Mouse (Mus musculus) layer of hippocampus, postnatal 36 days (tissue): ENCODE measurements at regions not wholly inside any gene's neighbourhood (a gene's known extent, or its start where the extent isn't known, plus 50 kb on each side); places are given as distances from the start of the nearest gene placed in this dataset.

Experiments used
- DNase-seq, 2 experiments: peaks; one replicate each; pipeline ENCODE4 v3.0.0; 2022

DNA sequence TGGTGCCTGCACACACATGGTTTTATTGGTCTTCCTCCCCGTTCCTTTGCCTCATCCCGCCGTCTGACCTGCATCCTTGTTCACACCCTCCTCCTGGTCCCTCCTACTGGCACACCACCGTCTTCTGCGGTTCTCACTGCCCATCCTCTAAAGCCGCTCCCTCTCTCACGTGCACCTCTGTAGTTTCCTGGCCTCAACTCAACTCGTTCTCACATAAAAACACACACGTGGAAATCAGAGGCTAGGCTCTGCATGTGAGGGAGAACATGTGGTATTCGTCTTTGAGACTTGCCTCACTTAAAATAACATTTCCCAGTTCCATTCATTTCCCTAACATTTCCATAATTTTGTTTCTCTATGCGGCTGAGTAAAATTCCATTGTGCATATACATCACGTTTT is 69.5 kb downstream of the Aldh8a1 start:
- DNase-seq: no peak

DNA sequence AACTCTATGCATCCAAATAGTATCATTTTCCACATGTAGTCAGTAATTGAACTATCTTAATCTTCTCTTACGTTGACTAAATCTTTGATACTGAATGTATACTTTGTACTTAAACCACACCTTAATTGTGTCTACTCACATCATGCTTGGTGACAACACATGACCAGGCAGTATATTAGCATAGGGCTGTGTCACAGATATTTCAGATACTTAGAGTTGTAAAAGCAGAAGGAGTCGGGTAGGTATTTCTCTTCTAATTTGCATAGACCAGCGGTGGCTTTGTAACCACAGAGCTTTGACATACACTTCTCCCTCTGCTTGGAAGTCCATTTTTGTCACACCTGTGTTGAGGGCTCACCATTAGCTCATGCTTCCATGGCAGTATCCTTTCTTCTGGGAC is 71.0 kb downstream of the Aldh8a1 start:
- DNase-seq: no peak

DNA sequence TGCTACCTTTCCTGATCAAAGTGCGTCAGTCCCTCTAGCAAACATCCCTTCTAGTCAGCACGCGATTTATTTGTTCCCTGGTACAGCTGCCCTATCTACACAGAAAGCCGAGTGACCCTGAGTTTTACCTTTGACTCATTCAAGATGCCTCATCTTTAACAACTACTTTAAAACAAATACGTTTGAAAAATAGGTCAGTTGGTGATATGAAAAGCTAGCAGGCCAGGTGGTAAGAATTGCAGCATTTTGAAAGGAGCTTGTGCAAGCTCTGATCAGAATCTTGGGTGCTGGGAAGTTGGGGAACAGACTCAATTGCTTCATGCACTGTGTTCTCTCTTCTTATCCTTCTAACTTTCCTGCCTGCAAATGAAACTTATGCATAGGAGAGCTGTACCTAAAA is 71.9 kb downstream of the Aldh8a1 start:
- no peak for DNase-seq

DNA sequence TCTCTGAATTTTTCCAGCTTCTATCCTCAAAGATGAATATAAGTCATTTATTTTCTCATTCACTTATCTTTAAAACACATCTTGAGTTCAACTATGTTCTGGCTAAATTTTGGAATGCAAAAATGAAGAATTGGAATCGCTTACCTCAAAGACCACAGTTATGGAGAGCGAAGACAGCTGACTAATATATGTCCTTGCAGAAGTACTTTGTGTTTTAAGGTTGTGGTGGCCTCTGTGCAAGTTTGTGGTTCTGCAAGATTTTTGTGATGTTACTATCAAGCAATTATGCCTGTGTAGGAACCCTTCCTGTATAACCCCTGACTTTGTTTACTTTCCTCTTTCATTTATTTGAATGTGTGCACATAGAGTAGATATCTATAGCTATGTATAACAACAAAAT is 75.5 kb downstream of the Aldh8a1 start:
- DNase-seq: no peak

DNA sequence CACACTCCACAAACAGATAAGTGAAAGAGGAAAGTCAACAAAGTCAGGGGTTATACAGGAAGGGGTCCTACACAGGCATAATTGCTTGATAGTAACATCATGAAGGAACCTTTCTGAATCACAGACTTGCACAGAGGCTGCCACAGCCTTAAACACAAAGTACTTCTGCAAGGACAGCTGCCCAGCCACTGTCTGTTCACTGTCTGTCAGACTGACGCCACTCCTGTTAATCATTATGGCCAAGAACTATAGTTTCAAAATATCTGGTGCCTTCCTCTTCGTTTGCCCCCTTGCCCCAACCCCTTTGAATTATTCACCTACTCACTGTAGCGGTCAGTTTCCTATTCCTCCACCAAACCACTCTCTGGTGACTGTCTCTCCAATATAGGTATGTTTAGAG is 76.4 kb downstream of the Aldh8a1 start:
- DNase-seq: no peak

DNA sequence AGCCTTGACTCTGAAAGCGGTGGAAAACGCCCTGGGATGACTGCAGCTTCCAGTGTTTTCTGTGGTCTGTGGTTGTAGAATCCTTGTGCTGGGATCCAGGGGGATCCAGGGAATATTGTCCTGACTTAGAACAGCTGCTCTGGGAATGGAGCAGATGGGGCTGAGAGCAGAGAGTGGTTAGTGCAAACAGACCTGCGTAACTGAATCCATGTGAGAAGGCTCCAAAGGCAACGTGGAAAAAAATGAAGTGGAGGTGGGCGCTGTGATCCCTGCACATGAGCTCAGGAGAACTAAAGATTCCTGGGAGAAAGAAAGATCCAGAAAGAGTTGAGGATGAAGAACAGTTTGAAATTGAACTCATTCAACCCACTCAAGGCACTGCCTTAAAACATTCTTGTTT is 77.1 kb downstream of the Aldh8a1 start:
- no peak for DNase-seq

DNA sequence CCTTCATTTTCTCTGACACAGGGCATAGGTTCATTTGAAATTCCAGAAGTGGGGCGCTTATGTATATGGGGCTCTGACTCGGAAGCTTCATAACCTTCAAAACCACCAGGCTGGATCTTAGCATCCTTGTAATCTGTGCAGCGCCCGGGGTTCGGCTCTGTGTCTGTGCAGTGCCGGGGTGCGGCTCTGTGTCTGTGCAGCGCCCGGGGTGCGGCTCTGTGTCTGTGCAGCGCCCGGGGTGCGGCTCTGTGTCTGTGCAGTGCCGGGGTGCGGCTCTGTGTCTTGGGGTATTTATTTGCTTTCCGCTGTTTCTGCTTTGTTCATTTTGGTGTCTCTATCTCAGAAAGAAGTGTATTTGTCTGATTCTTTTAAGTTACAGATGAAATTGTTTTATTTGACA is 77.7 kb downstream of the Aldh8a1 start:
- no peak for DNase-seq

DNA sequence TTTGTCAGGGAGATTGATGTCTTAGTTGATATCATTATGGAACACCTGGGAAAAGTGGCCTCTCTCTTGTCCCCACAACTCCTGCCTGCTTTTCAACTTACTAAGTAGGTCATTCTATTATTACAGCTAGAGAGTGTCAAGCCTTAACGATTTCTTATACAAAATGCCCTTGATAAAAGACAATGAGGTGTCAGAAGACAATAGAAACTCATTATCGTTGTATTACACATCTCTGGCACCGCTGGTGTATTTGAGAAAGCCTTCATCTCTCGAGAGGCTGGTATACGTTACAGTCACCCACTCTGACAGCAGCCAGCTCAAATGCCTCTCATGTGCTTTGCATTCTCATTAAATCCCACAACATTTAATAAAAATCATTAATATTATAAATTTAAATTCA is 78.8 kb downstream of the Aldh8a1 start:
- no peak for DNase-seq

DNA sequence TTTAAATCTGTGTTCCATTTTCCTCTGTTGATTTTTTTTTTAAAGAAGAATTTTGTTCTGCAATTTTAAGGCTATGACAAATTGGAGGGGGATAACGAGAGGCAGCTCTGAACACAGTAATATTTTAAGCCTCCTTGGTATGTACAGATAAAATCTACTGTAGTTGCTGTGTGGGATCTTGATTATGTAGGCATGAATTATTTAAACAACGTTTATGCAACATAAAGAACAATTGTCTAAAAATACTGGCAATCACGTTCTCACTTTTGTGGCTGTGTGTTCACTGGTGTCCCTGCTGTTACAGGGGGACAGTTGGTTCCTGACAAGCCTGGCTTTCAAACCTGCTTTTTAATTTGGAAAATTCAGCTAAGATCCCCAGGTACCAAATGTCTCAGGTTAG is 79.3 kb downstream of the Aldh8a1 start:
- DNase-seq: no peak

DNA sequence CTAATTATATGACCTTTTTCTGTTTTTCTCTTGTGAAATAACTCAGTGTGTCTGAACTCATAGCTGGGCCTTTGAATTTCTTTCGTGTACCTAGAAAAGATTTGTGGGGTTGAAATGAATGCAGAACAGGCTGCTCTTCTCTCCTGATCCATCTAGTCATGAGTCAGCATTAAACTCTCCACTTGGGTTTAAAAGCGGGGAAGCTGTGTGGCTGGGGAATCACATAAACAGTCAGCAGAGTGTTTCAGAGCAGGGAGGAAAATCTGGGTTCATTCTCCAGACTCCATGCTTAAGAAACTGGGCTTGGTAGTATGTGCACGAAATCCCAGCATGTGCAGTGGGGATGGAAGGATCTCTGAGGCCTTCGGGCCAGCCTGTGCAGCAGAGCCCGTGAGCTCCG is 79.9 kb downstream of the Aldh8a1 start:
- DNase-seq: no peak

DNA sequence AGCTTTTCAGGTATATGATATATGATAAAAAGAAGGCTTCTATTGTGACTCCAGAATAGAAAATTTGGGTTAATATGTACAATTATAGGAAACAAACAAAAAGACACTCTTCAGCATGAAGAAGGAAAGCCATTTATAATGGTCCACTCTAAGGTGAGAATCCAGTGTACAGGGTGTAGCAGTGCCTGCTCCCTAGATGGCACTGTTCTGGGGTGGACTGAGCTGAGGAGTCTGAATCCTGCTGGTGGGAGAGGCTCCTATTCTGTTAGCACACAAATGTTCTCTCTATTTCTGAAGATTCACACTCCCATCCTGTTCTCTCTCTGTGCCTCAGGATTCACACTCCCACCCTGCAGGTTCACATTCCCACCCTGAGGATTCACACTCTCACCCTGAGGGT is 81.5 kb downstream of the Aldh8a1 start:
- no peak for DNase-seq

DNA sequence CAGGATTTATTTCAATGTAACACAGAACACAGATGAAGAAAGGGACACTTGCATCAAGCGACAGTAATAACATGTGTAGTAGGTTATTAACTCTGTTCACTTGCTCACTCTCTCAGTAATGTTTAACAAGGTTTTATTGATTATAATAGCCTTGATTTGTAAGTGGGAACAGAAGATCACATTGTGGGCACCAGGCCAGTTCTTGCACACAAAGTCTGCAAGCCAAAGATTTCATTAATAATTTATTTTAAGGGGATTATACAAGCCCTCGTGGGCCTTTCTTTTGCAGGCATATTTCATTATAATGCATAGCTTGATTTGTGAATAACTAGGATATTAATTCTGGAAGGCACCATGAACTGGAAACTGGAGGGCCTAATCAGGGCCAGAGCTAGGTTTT is 83.0 kb downstream of the Aldh8a1 start:
- no peak for DNase-seq

DNA sequence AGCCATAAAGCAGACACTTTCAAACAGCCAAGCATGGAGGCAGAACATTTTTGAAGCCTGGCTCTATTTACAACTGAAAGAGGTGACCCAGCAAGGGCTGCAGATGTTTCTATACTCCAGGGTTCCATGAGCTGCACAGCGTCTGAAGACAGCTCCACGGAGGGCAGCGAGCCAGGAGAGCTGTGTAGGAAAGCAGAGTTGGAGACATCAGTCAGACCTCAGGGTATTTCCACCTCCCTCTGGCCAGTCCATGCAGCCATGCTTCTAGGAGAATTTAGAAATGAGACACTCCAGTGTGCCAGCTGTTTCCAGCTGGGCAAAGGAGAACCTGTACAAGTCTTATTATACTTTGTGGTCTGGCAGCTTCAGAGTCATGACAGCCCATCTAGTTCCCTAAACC is 85.8 kb downstream of the Aldh8a1 start:
- DNase-seq: no peak

DNA sequence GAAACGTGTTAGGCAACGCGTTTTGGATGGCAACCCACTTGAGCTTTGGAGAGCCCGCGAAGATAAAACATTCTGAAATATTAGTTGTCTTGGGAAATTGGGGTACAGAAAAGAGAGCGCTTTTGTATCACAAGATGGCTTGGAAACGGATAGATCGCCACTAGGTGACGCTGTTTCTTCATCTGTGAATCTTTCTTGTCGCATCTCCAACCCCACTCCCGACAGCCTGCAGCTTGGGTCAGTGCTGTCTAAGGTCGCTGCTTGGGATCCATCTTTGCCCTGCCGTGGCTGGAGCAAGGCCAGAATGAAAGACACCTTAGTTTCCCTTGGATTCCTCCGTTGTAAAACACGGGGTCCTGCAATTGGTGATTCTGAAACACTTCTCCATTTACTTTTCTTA is 88.3 kb downstream of the Aldh8a1 start:
- peak; percentile 79 to 82 for DNase-seq

DNA sequence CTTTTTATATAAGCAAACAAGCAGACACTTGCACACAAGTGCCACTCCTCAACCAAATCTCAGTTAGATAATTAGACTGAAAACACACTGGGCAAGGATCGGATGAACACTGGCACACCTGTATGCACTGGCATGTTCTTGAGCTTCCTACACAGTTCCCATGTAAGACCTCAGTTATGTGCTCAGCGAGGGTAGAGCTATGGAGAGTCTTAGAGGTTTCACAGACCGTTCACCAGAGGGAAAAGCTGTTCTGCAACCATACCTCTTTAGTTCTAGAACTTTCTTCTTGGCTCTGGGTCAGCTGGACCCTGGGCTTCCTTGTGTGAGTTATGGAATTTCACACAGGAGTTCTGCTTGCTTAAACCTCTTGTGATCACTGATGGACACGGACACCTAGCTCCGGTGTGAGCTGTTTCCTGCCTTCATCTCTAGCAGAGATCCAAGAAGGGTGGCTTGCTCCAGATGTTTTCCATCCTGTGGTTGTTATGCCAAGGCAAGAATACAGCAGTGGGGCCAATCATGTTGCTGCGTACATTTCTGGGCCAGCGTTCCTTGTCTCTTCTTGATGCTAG is 88.8 kb downstream of the Aldh8a1 start:
- no peak for DNase-seq

DNA sequence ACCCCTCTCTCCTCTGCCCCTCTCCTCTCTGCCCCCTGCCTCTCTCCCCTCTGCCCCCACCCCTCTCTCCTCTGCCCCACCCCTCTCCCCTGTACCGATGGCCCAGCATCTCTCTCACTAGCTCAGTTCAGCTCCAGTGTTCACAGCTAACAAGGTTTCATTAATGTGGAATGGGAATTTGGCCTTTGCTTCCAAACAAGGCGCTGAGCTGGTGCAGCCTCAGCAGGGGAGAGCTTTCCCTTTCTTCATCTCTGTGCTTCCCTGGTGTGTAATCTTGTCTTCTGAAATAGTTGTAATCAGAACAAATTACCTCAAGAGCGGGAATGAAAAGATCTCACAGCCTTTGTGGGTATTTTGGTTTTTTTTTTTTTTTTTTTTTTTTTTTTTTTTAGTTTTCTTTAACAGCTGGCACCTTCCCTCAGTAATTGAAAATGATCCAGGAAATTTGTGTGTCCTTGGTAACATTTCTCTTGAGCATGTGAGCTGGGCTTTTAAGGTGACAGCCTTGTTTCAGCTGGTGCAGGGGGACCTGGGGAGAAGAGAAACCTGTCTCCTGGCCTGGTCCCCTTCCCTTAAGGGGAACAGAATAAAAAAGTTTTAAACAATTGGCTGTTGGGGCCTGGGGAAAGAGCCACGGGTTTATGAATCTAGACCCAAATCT is 90.5 kb downstream of the Aldh8a1 start:
- DNase-seq: no peak

DNA sequence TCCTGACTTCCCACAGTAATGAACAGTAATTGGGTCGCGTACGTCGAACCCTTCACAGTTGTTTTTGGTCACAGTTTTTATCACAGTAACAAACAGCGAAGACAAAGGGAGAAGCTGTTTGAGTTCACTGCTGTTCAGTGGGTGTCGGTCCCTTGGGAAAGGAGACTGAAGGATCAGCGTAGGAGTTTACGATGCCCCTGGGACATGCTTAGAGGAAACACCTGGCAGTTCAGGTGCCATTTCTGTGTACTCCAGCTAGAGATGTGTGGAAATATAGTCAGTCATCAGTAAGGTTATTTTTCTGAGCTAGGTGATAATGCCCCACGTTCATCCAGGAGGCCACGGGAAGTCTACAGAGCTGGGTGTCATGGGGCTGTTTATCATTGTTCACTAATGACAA is 91.3 kb downstream of the Aldh8a1 start:
- DNase-seq: no peak

DNA sequence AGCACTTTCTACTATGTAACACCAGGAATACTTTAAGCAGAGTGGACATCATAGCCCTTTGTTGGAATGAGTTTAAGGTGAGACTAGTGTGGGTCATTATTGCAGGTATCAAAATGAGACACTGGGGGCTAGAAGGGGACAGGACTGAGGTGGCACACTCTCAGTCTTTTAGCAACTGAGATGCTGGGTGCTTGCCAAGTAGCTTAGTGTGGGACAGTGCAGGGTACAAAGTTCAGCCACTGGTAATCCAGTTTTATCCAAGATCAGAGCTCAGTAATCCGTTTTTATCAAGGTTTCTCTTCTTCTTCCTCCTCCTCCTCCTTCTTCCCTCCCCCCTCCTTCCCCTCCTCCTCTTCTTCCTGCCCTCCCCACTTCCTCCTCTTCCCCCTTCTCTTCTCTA is 92.9 kb downstream of the Aldh8a1 start:
- no peak for DNase-seq

DNA sequence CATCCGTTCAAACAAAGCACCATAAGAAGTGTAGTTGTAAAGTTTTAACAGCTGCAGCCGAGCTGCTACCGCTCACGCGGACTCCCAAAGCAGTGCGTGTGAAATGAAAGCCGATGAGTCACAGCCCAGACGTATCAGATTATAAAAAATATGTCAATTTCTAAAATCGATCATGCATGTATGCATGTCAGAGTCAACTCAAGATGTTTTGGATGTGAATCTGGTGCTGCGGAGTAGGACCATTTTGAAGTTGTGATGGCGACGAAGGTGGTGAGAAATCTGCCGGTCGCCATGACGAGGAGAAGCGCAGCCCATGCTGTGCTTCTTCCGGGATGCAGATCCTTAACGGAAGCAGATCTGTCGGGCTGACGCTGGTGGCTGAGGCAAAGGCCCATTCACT is 93.5 kb downstream of the Aldh8a1 start:
- peak; percentile 40 to 52 for DNase-seq

DNA sequence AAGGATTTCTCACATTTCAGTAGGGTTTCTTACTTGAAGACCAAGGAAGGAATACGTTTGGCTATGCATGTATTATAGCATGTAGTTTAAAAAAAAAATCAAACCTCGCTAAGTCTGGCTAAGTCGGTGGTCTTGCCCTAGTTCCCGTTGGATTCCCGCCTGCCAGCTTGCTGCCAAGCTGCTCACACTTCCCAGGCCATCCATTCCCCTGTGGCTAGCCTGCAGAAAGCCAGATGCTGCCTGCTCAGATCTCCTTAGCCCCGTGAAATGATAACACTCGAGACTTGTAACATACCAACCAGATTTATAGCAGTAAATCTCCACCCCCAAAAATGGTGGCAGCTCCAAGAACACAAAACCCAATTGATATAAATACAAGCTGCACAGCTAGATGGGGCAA is 97.2 kb downstream of the Aldh8a1 start:
- DNase-seq: no peak

DNA sequence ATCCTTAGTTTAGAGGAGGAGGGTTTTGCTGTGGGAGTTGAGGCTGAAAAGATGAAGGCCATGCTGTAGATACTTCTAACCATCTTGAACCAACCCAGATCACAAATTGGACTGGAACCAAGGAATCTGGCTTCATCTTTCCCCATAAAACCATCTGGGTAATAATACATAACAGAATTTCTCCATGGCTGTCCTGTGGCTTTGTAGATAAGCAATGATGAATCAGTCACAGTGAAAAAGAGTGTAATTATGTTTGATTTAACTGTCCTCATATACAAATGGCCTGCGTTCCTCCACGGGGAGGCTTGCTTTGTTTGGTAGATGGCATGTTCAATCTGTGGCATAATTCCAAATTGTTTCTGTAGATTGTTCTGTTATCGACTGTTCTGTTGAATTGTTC is 100.9 kb downstream of the Aldh8a1 start:
- DNase-seq: no peak

DNA sequence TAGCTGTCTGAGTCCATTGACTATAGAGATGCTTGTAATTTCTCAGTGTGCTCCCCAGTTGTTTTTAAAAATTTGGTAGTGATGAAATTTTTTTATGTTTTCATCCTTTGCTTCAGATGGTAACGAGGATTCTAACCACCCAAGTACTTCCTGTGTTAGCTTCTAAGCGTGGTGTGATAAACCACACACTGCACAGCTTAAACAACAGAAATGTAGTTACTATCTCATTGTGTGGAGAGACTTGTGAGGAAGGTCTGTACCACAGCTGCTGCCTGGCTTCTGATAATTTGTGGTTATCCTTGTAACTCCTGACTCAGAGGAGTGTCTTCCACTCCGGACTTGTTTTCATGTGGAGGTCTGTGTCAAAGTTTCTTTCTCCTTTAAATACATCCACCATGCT is 102.3 kb downstream of the Aldh8a1 start:
- DNase-seq: no peak

DNA sequence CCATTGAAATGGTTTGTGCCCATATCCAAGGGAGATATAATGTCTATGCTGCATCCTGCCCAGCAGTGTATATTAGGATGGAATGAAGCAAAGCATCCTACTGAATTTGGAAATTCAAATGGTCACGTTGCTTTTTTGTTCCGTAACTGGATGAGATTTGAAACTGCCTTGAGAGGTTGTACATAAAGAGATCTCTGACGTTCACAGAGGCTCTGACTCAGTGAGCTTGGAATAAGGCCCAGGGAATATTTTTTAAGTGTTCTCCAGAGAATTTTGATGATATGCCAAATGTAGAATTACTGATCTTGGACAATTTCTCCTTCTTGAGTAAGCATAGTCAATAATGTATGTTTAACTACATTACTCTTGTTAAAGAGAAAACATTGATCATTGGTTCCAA is 104.2 kb downstream of the Aldh8a1 start:
- no peak for DNase-seq

DNA sequence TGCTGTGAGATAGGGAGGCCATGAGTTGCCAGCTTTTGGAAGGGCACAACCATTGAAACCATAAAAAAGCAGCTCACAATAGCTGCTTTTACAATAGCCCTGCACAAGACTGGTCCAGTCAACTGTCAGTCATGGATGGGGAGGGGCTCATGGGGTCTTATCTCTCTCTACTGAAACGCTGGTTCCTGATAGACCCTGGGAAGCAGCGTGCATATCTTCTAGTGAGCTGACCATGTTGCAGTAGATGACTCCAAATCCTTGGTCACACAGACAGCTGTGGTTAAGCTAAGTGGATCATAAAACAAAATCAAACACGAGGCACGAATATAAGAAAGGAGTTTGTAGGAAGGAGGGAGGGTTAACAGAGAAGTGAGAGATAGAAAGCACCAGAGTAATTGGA is 105.0 kb downstream of the Aldh8a1 start:
- DNase-seq: no peak

DNA sequence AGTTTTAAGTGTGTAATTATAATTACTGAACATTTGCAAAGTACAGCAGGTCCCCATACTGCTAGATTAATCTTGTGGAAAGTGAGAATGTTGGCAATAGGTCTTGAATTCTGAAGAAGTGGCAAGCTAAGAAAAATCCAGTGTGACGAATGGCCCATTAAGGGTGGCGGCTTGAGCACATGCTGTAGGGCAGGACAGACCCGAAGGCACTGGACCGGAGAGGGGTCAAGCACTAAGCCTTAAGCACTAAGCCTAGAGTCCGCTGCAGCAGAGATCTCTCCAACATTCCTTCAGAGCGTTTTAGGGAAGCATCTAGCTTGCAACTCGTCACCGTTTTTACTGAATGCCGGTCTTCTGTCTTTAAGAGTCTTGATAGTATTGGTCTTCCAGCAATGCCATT is 105.6 kb downstream of the Aldh8a1 start:
- no peak for DNase-seq
